Mouse (Mus musculus) embryonic facial prominence, embryonic 12.5 days (tissue): ENCODE data around the gene Elovl2. TPM values are rescaled to one million over a fixed set of nuclear protein-coding genes. Genes with fewer than 3 reads are reported as not detected.
A peak's percentile ranks its signal among the peaks of the same experiment; 100 is the strongest.

Experiments used
- ATAC-seq: fragments of 200-750 bp; cut with Nextera tagmentation; 2 replicates; pipeline ENCODE4 v1.8.0; 2017; ENCODE audit not compliant: insufficient number of reproducible peaks, insufficient read depth, low FRiP score, low TSS enrichment
- H3K27ac ChIP-seq: fragments of 300-500 bp; sonication (generic); 2 replicates; pipeline ENCODE4 v1.5.1; 2016; ENCODE audit warnings: mild to moderate bottlenecking
- H3K27me3 ChIP-seq: fragments of 300-500 bp; sonication (generic); 2 replicates; pipeline ENCODE4 v1.6.1; 2016; ENCODE audit warnings: mild to moderate bottlenecking, moderate library complexity
- H3K36me3 ChIP-seq: fragments of 300-500 bp; sonication (generic); 2 replicates; pipeline ENCODE4 v1.6.1; 2016; ENCODE audit warnings: mild to moderate bottlenecking
- H3K4me1 ChIP-seq: fragments of 300-500 bp; sonication (generic); 2 replicates; pipeline ENCODE4 v1.6.1; 2016
- H3K4me2 ChIP-seq: fragments of 300-500 bp; sonication (generic); replicated peaks from 2 replicates; pipeline ENCODE4 v1.6.1; 2016; ENCODE audit warnings: mild to moderate bottlenecking, moderate library complexity
- H3K4me3 ChIP-seq: fragments of 300-500 bp; sonication (generic); 2 replicates; pipeline ENCODE4 v1.5.1; 2016; ENCODE audit warnings: mild to moderate bottlenecking
- H3K9ac ChIP-seq: fragments of 300-500 bp; sonication (generic); 2 replicates; pipeline ENCODE4 v1.6.1; 2016; ENCODE audit warnings: mild to moderate bottlenecking, moderate library complexity
- H3K9me3 ChIP-seq: fragments of 300-500 bp; sonication (generic); 2 replicates; pipeline ENCODE4 v1.6.1; 2016; ENCODE audit warnings: mild to moderate bottlenecking, moderate library complexity
- WGBS: fragments of 180-500 bp; shearing (Covaris S2); methylation state at CpG from one replicate; pipeline ENCODE4 v1.1.7; 2016; 5-methylcytosine and 5-hydroxymethylcytosine counted together
- polyA plus RNA-seq: library from polyadenylated mRNA; unstranded; fragments of >200 nt; fragmentation: Nextera tagmentation; extraction: Ambion mirVana; gene quantifications from 2 replicates; pipeline ENCODE4 v1.2.1, GENCODE M21; 2016

Gene Elovl2
- polyA plus RNA-seq, 1 experiment from 2014 or later = 15.5 TPM

GRCm38 (mm10) chr13:41249538-41250317 lies 29.5 kb upstream of the Elovl2 start, which contains the start of gene Smim13:
TSS of gene Smim13 (plus strand) at chr13:41249844.
- H3K27me3 ChIP-seq = no peaks in the 10 kb centered on the region
- no peaks in the 10 kb centered on the region for H3K4me1 ChIP-seq
- ATAC-seq = peak; percentile 98
- H3K4me2 ChIP-seq = peak within 1 kb of the TSS; percentile 73
- no peaks in the 10 kb centered on the region for H3K36me3 ChIP-seq
- peak within 1 kb of the TSS; percentile 82 for H3K27ac ChIP-seq
- WGBS = under 1% methylated on average over 61 of the region's 78 CpGs
- H3K4me3 ChIP-seq = peak within 1 kb of the TSS; percentile 77
- H3K9me3 ChIP-seq = no peaks in the 10 kb centered on the region
- H3K9ac ChIP-seq = peak within 1 kb of the TSS; percentile 82

DNA sequence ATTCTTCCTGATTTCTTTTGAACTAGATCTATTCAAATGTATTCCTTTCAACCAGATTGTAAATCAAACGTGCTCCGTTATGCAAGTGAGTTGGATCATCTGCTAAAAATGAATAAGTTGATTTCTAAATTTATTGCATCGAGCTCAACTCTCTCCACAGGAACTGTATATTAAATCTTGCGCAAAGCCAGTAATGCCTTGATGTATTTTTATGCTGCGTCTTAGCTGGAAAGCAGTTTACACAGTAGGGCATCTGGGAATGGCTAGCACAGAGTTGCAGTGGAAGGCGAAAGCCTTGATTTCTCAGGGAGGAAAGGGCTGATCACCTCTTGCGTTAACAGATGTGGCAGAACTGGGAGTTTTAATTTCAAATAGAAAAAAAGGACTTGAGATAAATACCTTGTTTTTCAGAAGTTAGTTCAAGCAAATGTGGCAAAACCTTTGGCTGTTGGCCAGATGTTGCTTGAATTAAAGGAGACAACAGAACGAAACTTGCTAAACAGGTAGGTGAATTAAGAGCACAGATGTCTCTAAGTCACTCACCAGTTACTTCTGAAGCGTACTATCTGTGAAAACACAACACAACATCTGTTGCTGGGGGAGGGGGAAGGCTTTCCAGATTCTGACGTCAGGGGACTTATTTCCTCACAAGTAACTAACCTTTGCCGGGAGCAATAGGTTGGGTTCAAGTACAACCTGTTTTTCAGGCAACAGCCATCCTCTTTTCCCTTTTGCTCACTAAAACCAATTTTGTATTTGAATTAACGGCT lies 28.7 kb upstream of the Elovl2 start:
- H3K9ac ChIP-seq = peak overlapping the region; percentile 39
- H3K27me3 ChIP-seq = no peaks in the 10 kb centered on the region
- peak overlapping the region; percentile 63; the same call in 1 of the 2 replicates for H3K27ac ChIP-seq
- H3K9me3 ChIP-seq = no peaks in the 10 kb centered on the region
- H3K4me3 ChIP-seq = peak overlapping the region; percentile 77
- 45% methylated on average over 12 of the region's 12 CpGs for WGBS
- no peak for ATAC-seq
- H3K4me2 ChIP-seq = peak overlapping the region; percentile 73
- H3K36me3 ChIP-seq = no peaks in the 10 kb centered on the region
- no peaks in the 10 kb centered on the region for H3K4me1 ChIP-seq

GRCm38 (mm10) chr13:41244306-41244830 lies 24.2 kb upstream of the Elovl2 start:
- Histone ChIP-seq H3K4me2 (no peak overlapping the region), H3K27ac (no peak overlapping the region), H3K9me3 (no peaks in the 10 kb centered on the region), H3K4me1 (no peaks in the 10 kb centered on the region), H3K9ac (no peak overlapping the region), H3K27me3 (no peaks in the 10 kb centered on the region), H3K36me3 (no peaks in the 10 kb centered on the region), H3K4me3 (no peak overlapping the region)
- ATAC-seq = no peak
- WGBS = 57% methylated on average over 6 of the region's 6 CpGs

DNA sequence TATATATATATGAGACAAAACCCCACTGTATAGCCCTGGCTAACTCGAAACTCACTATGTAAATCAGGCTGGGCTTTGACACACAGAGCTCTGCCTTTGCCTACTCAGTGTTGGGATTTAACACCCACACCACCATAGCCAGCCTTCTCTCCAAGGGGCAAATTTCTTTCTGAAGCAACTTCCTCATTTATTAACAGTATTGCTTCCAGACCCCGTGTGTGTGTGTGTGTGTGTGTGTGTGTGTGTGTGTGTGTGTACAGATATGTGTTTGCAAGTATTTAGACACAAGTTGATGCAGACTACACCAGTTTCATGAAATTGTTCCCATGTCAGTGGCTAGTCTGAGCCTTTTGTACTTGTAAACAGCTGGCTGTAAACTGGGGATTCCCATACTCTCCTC lies 21.4 kb upstream of the Elovl2 start:
- WGBS = 73% methylated on average over 2 of the region's 2 CpGs
- H3K9me3 ChIP-seq = no peaks in the 10 kb centered on the region
- no peaks in the 10 kb centered on the region for H3K4me1 ChIP-seq
- no peak overlapping the region for H3K4me3 ChIP-seq
- no peak overlapping the region for H3K27ac ChIP-seq
- H3K27me3 ChIP-seq = no peaks in the 10 kb centered on the region
- no peaks in the 10 kb centered on the region for H3K36me3 ChIP-seq
- H3K4me2 ChIP-seq = no peak overlapping the region
- no peak for ATAC-seq
- H3K9ac ChIP-seq = no peak overlapping the region

DNA sequence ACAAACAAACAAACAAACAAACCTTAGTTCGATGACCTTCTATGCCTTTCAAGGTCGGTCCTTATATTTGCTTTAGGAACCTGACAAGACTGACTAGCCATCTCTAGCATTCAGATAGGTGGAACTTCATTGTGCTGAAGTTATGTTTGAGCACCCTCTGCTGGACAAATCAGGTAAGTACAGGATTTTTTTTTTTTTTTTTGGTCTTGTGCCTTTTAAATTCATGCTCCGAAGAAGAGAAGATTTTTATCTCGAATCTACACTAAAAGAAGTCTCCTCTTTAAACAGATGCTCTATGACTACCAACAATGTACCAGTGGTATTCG lies 18.6 kb upstream of the Elovl2 start:
- Histone ChIP-seq H3K4me2 (no peak overlapping the region), H3K27me3 (no peaks in the 10 kb centered on the region), H3K36me3 (no peaks in the 10 kb centered on the region), H3K27ac (no peak overlapping the region), H3K4me1 (no peaks in the 10 kb centered on the region), H3K9me3 (no peaks in the 10 kb centered on the region), H3K9ac (no peak overlapping the region), H3K4me3 (no peak overlapping the region)
- WGBS = 14% methylated on average over 5 of the region's 5 CpGs
- ATAC-seq = no peak

- Histone ChIP-seq H3K4me2 (no peak overlapping the region), H3K4me3 (no peak overlapping the region), H3K9me3 (no peaks in the 10 kb centered on the region), H3K27me3 (no peaks in the 10 kb centered on the region), H3K9ac (no peak overlapping the region), H3K27ac (no peak overlapping the region), H3K36me3 (no peaks in the 10 kb centered on the region), H3K4me1 (no peaks in the 10 kb centered on the region)
- 74% methylated on average over 10 of the region's 10 CpGs for WGBS
- ATAC-seq = 0 out of 2 replicates have a peak, but pooled peaks have one; percentile 15
These were observed 18.0 kb upstream of the Elovl2 start for GRCm38 (mm10) chr13:41238035-41238804.

- H3K9ac ChIP-seq = no peak overlapping the region
- H3K36me3 ChIP-seq = no peaks in the 10 kb centered on the region
- H3K27me3 ChIP-seq = no peaks in the 10 kb centered on the region
- no peaks in the 10 kb centered on the region for H3K4me1 ChIP-seq
- H3K4me2 ChIP-seq = no peak overlapping the region
- 67% methylated on average over 13 of the region's 13 CpGs for WGBS
- no peak overlapping the region for H3K4me3 ChIP-seq
- H3K9me3 ChIP-seq = no peaks in the 10 kb centered on the region
- H3K27ac ChIP-seq = no peak overlapping the region
- no peak for ATAC-seq
These were observed 15.9 kb upstream of the Elovl2 start for GRCm38 (mm10) chr13:41235845-41236741.

DNA sequence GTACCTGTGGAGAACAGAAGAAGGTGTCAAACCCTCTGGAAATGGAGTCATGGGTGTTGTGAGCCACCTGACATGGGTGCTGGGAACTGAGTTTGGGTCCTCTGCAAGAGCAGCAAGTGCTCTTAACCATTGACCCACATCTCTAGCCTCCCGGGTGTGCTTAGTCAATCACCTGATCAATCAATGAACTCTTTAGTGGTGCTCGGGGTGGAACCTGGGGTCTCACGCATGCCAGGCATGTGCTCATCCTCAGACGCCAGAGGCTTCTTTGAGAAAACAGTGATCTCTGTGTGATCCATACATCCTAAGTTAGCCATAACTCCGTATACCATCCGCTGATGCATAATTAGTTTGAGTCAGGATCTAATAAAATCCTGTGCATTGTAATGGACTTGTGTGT lies 15.0 kb upstream of the Elovl2 start:
- Histone ChIP-seq H3K27ac (no peak overlapping the region), H3K9me3 (no peaks in the 10 kb centered on the region), H3K4me2 (no peak overlapping the region), H3K9ac (no peak overlapping the region), H3K27me3 (no peaks in the 10 kb centered on the region), H3K4me3 (no peak overlapping the region), H3K4me1 (no peaks in the 10 kb centered on the region), H3K36me3 (no peaks in the 10 kb centered on the region)
- 85% methylated on average over 6 of the region's 6 CpGs for WGBS
- ATAC-seq = no peak

DNA sequence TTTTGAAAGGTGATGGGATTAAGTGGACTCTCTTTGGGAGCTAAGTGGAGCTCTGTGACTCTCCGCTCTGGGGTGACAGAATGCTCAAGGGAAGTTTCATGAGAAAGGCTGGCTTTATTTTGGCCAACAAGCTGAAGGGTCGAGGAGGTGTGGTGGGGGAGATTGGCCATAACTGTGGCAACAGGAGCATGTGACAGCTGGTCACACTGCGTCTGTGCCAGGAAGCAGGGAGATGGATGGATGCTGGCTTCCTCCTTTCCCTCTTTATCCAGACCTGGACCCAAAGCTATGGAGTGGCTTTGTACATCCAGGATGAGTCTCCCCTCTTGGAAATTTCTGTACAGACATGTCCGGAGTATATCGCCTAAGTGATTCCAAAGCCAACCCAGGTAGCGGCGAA lies 13.0 kb upstream of the Elovl2 start:
- Histone ChIP-seq H3K9me3 (no peaks in the 10 kb centered on the region), H3K4me2 (no peak overlapping the region), H3K27ac (no peak overlapping the region)

DNA sequence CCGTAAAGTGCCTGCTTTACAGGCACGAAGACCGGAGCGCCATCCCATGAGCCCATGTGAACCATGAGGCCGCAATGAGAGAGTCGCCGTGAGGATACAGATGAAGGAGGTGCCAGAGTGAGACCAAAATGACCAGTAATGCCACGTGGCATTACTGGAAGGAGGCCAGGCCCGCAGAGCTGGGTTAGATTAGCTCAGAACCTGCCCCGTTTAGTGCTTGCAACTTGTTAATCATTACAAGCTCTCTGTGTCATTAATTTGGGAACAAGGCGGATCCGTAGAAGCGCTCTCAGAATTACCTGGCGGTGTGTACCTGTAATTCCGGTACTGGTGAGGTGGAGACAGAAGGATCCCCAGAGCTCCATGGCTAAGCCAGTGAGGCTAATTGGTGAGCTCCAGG lies 12.0 kb upstream of the Elovl2 start:
- H3K4me1 ChIP-seq = no peaks in the 10 kb centered on the region
- no peak overlapping the region for H3K4me3 ChIP-seq
- no peak for ATAC-seq
- no peaks in the 10 kb centered on the region for H3K27me3 ChIP-seq
- H3K9me3 ChIP-seq = no peaks in the 10 kb centered on the region
- no peaks in the 10 kb centered on the region for H3K36me3 ChIP-seq
- H3K9ac ChIP-seq = no peak overlapping the region
- no peak overlapping the region for H3K27ac ChIP-seq
- 91% methylated on average over 15 of the region's 15 CpGs for whole genome bisulfite sequencing
- no peak overlapping the region for H3K4me2 ChIP-seq

More for the DNA sequence above, 13.0 kb upstream of the Elovl2 start:
- ATAC-seq = no peak
- no peaks in the 10 kb centered on the region for H3K27me3 ChIP-seq
- no peak overlapping the region for H3K4me3 ChIP-seq
- no peaks in the 10 kb centered on the region for H3K4me1 ChIP-seq
- H3K9ac ChIP-seq = no peak overlapping the region
- no peaks in the 10 kb centered on the region for H3K36me3 ChIP-seq
- WGBS = 86% methylated on average over 7 of the region's 7 CpGs
